Mouse (Mus musculus): ENCODE results near the gene Arhgap44.
A peak's percentile ranks its signal among the peaks of the same experiment; 100 is the strongest.

Gene Arhgap44

GRCm38 (mm10) chr11:64999685-65000084, 163.1 kb downstream of the Arhgap44 start:
- no peak for DNase-seq

- DNase-seq: no peak
These were observed 164.3 kb downstream of the Arhgap44 start for GRCm38 (mm10) chr11:64998439-64998838.

GRCm38 (mm10) chr11:64988556-64988955, 174.2 kb downstream of the Arhgap44 start:
- no peak for DNase-seq

- DNase-seq: no peak
These were observed 183.3 kb downstream of the Arhgap44 start for GRCm38 (mm10) chr11:64979489-64979845.

GRCm38 (mm10) chr11:64978720-64979488, 183.9 kb downstream of the Arhgap44 start, which contains the start of gene Elac2:
Gene Elac2 (plus strand): TSS chr11:64979038.
- peak; percentile 96 to 98 for DNase-seq

GRCm38 (mm10) chr11:64972418-64972817, 190.3 kb downstream of the Arhgap44 start:
- DNase-seq: no peak

- no peak for DNase-seq
These were observed 191.2 kb downstream of the Arhgap44 start for GRCm38 (mm10) chr11:64971471-64971988.

GRCm38 (mm10) chr11:64968939-64969342, 193.8 kb downstream of the Arhgap44 start:
- no peak for DNase-seq

GRCm38 (mm10) chr11:64968507-64968906, 194.3 kb downstream of the Arhgap44 start:
- peak; percentile 82 to 85 for DNase-seq

- no peak for DNase-seq
These were observed 200.1 kb downstream of the Arhgap44 start for GRCm38 (mm10) chr11:64962629-64963028.

GRCm38 (mm10) chr11:64956962-64957729, 205.6 kb downstream of the Arhgap44 start:
- DNase-seq: peak in 1 of 2 experiments; percentile 47

Measured in kidney, postnatal 4 days (tissue).